Mouse (Mus musculus) left cerebral cortex, postnatal 25 days (tissue): ENCODE data around the gene Rpp38. TPM values are rescaled to one million over a fixed set of nuclear protein-coding genes. Genes with fewer than 3 reads are reported as not detected.

Experiments used
- DNase-seq, 2 experiments: peaks; one replicate each; pipeline ENCODE4 v3.0.0; 2022; ENCODE audit warnings: low spot score in 2 of 2, mixed read lengths in 1 of 2
- intact Hi-C: fragments of 180-260 bp; cut with DNase I; formaldehyde crosslinking; loops from one replicate; pipeline ENCODE4 v1.15.1; 2025
- total RNA-seq, 2 experiments: library from RNA; stranded (reverse); gene quantifications; 2 replicates each; pipeline ENCODE4 v1.2.3; 2021

The Rpp38 gene
- total RNA-seq, result 10 to 100 TPM; 10.3 to 11.0 TPM

DNA sequence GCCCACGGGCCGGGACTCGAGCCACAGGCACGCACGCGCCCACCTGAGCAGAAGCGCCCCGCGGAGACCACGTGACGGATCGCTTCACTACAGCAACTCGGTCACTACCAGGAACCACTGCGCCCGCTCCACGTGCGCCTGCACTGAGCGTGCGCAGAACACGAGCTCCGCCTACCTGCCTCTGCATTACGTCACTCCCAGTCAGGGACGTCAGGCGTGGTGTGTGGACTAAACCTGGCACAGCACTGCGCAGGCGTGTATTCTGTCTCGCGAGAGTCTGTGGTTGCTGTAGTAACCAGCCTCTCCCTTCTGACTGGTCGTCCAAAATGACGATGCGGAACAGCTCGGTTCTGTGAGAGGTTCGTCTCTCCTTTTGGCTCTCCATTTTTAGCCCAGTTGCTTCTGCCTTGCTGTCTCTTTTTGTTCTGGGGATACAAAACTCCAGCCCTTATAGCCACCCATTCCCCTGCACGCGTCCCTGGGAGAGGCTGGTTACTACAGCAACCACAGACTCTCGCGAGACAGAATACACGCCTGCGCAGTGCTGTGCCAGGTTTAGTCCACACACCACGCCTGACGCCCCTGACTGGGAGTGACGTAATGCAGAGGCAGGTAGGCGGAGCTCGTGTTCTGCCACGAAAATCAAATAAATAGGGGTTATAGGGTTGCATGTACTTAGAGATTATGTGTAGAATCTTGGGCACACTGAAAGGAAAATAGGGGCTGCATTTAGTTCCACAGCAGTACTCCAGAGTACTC is at the start of gene Rpp38:
Gene Rpp38 (minus strand): TSS at position 160 of the 759 bp plus-strand sequence.
- intact Hi-C loops, result loop anchor here (1.0 to 5.0 kb wide), 4 partner anchors 48 to 214 kb away; partner anchors contain the start of genes Nmt2 and Suv39h2
- peak; percentile 100 for DNase-seq

DNA sequence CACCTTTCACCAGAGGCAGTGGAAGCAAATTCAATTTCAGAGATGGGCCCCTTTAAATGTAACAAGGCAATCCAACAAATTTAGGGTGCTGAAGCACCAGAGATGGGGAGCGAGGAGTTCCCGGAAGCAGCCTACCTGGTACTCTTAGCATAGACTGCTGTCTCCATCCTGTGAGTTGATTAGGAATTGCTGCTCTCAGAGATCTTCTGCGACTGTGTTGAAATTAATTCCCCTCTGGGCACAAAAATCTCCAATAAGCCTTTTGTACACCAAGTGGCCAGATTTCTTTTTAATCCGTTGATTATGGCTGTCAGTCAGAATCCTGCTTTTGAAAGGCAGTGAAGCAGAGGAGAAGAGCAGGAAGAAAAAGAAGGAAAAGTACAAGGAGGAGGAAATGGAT is 32.7 kb upstream of the Rpp38 start:
- intact Hi-C loops, result no loop called here
- DNase-seq, result no peak

DNA sequence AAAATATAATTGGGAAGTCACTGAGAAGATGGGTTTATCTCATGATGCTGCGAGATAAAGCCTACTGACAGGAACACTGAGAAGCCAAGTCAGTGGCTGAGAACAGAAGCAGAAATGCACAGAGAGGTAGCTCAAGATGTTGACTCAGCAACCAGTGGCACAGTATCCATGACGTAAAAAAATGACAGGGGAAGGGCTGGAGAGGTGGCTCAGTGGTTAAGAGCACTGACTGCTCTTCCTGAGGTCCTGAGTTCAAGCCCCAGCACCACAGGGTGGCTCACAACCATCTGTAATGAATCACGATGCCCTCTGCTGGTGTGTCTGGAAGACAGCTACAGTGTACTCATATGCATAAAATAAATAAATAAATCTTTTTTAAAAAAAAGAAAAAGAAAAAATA is 28.6 kb upstream of the Rpp38 start:
- intact Hi-C loops, result no loop called here
- DNase-seq, result no peak

DNA sequence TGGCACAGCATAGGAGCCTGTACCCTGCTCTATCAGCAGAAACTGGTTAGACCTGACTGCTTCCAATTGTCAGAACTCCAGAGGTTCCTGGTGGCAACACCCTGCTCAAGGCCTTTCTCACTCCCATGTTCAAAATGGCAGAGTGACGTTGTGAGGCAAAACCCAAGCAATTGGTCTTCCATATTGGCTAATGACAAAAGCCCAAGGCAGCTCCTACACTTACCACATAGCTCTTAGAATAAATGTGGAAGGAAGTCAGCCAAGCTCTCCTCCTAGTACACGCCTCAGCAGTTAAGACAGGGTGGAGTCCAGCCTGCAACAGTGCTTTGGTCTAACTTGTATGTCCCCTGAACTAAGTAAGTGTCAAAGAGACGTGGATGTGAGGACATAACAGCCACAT is 25.4 kb upstream of the Rpp38 start:
- no peak for DNase-seq
- intact Hi-C loops, result loop anchor here (10.0 kb wide), 1 partner anchor 407 kb away; no protein-coding TSS in a partner anchor

DNA sequence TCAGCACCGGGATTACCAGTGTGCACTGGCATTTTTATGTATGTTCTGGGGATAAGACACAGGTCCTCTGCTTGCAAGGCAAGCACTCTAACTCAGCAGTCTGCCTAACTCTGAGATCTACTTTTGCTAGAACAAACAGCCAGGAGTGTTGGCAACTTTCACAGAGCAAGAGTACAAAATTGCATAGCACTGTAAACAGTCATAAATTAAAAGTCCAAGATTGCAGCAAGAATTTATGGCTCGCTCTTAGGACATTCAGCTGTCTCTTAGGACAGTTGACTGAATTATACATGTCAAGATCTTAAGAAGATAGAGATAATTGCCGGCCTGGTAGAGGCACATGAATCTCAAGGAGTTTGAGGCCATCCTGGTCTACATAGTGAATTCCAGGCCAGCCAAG is 23.9 kb upstream of the Rpp38 start:
- intact Hi-C loops, result loop anchor here (10.0 kb wide), 1 partner anchor 408 kb away; no protein-coding TSS in a partner anchor
- DNase-seq, result no peak

DNA sequence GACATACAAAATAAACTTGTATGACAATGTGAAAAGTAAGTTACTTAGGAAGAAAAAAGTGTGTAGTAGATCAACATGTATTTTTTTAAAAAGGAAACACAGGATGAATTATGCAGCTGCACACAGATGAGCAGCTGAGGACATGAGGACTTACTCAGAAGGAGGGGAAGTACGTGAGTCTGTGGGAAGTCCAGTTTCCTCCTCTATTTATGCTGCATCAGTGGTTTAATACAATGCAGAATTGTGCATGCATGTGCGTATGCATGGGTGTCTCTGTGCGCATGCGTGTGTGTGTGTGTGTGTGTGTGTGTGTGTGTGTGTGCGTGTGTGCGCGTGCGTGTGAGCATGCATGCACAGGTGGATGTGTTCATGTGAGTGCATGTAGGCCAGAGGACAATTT is 23.4 kb upstream of the Rpp38 start:
- DNase-seq, result no peak
- intact Hi-C loops, result loop anchor here (10.0 kb wide), 1 partner anchor 409 kb away; no protein-coding TSS in a partner anchor

DNA sequence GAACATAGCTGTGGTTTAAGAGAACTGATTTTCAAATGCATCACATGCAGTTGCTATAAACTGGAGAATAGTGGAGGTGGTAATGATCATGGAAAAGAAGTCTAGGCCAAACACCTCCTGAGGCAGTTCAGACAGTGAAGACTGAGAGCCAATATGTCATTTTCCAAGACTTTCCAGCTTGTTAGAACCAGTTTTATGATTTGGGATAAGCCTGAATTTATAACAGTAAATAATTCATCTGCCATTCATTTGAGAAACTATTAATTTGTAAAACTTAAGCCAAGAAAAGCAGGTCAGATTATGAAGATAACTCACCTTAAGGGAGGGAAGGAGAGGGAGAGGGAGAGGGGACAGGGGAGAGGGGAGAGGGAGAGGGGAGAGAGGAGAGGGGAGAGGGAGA is 20.7 kb upstream of the Rpp38 start:
- intact Hi-C loops, result loop anchor here (10.0 kb wide), 1 partner anchor 412 kb away; no protein-coding TSS in a partner anchor
- no peak for DNase-seq

DNA sequence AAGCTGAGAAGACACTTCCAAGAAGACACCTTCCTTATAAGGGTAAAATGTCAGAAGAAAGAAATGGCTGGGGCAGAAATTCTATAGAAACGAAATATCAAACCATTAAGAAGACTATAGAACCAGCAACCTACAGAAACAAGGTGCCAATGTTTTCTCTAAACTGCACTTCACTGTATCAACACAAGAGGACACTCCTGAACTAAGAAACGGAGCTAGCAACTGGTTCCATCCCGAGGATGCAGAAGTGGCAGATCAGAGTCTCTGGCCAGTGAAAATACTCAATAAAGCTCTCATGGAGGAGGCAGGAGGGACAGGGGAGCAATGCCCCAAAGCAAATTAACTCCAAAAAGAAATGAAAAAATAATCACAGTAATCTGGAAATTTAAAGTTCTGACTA is 16.5 kb upstream of the Rpp38 start:
- intact Hi-C loops, result loop anchor here (2.0 to 10.0 kb wide), 3 partner anchors 66 to 1516 kb away; no protein-coding TSS in a partner anchor
- peak; percentile 37 to 63 for DNase-seq

DNA sequence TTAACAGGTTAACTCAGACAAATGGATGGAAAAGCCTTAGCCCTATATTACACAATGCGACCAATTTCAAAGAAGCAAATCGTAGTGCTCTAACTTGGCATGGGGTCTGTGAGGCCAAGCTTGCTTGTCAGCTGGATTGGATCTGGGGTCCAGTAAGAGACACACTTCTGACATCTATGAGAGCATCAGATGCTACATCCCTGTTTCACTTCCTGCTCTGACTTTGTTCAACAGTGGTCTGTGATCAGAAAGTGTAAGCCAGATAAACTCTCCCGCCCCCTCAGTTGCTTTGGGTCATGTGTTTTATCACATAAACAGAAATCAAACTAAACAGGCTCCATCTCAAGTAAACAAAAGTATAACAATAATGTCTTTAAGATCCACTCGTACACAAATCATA is 16.0 kb upstream of the Rpp38 start:
- intact Hi-C loops, result loop anchor here (2.0 to 10.0 kb wide), 3 partner anchors 66 to 1516 kb away; no protein-coding TSS in a partner anchor
- DNase-seq, result no peak

DNA sequence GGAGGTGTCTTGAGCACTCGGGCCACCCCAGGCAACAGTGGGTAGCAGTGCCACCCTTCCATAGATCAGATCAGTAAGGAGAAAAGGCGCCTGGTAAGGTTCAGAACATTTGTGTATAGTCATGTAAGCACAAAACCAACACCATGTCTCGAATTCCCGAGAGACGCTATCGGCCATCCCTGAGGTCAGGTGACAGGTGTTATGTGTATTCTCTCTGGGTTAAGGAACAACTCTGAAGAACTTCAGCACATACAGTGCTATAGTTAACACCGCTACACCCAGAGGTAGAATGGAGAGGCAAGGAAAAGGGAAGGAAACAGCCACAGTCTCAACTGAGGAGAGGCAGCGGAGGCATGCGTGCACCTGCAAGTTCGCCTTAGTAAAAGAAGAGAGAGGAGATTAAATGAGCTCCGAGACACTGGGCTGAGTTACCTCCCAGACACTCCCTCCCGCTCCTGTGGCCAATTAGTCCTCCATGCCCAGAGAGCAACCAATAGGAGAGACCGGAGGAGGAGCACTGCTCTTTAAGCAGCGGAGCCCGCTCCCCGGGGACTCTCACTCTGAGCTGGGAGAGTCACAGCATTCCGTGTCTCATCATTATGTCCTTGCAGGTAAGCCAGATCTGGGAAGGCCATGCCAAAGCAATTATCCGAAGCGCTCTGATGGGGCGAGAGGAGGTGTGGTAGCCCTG is 3.3 kb upstream of the Rpp38 start, which contains the start of gene Acbd7:
Gene Acbd7 (plus strand): TSS at position 558 of the 691 bp plus-strand sequence.
- intact Hi-C loops, result no loop called here

DNA sequence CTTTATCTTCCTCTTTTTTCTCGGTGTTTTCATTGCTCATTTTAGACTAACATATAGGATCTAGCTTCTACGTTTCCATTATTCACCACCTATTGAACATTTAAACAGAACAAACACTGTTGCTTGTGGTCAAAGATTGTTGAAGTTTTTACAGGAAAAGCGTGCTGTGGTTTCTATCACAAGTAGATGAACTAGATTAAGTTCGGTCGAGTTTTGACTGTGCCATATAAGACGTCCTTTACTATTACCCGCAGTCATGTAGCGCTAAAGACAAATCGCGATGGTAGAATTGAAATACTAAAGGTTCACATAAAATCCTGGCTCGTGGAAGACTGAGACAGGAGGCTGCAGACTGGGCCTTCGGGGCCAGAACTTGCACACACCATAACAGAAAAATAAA is 1.3 kb upstream of the Rpp38 start:
- intact Hi-C loops, result loop anchor here (2.0 to 5.0 kb wide), 2 partner anchors 141 to 161 kb away; partner anchors contain the start of gene Suv39h2
- no peak for DNase-seq

More for the DNA sequence above, 3.3 kb upstream of the Rpp38 start, which contains the start of gene Acbd7:
- DNase-seq, result peak; percentile 51 to 82

DNA sequence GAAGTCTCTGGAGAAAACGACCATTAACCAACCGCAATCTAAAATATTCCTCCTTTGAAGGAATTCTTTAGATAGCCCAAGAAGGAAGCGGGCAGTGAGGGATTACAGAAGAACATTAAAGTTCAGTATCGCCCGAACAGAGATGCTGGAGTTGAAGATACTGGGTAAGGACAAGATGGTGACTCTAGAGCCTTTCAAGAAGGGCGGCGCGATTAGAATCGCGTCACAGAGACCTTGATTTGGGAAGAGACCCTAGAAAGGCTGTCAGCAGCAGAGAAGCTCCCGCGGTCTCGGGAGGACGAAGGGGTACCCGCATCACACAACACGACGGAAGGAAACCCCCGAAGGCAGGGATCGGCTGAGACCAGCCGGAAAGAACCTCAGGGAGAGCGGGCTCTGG is 387 bp downstream of the Rpp38 start:
- DNase-seq, result no peak
- intact Hi-C loops, result loop anchor here (1.0 to 5.0 kb wide), 4 partner anchors 48 to 214 kb away; partner anchors contain the start of genes Nmt2 and Suv39h2

DNA sequence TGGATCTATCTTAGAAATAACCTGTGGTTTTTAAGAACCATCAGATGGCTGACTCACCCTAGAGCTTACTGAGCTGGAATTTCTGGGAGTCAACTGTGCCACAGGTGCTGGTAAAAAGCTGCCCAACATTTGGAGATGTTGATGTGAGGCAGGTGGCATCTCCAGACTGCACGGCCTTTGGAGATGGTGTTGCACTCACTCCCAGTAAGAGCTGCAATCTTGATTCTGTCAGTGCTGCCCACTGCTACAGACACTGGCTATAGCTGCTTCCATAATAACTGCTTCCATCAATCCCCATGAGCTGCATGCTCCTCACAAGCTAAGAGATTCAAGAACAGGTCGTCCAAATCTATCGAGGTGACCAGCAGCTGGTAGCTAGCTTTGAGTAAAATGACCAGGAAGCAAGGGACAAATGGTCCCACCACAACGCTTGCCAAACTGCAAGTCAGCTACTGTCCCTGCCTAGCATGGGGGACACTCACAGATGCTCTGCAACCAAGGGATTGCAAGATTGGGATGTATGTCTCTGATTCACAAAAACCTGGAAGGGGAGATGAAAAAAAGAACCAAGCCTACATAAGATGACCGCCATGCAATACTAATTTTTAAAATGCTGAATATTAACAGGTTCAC is 1.3 kb downstream of the Rpp38 start:
- peak in 1 of 2 experiments; percentile 14 for DNase-seq
- intact Hi-C loops, result loop anchor here (5.0 kb wide), 1 partner anchor 159 kb away; no protein-coding TSS in a partner anchor

DNA sequence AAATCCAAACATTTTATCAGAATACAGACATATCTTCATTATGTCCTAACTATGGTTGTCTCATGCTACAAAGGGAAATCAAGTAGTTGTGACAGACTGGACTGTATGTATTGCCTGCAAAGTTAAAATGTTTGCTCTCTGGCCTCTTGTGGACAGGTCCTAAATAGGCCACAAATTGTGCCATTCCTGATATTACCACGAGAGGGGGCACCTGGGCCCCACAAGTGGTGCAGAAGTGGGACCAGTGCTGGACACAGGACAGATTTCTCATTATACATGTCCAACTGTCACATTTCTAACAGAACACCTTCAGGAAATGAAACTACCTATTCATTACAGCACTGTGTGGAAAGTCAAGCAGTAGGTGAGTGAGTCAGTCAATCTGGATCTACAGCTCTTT is 5.1 kb downstream of the Rpp38 start:
- intact Hi-C loops, result no loop called here
- peak in 1 of 2 experiments; percentile 24 for DNase-seq

DNA sequence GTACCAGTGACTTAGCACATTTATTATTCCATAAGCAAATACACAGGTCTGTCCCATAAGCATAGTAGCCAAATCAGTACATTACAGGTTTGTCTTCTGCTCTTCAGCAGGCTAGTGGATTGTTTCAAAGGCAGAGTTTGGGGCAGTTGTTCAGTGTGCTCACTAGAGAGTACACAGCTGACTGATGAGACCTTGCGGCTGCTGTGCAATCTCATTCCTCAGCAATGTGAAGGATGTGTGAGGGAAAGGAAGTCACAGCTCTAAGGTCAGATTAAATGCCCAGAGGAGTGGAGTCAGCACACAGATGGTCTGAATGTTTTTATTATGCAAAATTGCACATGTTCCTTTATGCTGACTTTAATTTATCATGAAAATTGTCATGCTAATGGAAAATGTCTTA is 5.9 kb downstream of the Rpp38 start:
- no peak for DNase-seq
- intact Hi-C loops, result no loop called here

DNA sequence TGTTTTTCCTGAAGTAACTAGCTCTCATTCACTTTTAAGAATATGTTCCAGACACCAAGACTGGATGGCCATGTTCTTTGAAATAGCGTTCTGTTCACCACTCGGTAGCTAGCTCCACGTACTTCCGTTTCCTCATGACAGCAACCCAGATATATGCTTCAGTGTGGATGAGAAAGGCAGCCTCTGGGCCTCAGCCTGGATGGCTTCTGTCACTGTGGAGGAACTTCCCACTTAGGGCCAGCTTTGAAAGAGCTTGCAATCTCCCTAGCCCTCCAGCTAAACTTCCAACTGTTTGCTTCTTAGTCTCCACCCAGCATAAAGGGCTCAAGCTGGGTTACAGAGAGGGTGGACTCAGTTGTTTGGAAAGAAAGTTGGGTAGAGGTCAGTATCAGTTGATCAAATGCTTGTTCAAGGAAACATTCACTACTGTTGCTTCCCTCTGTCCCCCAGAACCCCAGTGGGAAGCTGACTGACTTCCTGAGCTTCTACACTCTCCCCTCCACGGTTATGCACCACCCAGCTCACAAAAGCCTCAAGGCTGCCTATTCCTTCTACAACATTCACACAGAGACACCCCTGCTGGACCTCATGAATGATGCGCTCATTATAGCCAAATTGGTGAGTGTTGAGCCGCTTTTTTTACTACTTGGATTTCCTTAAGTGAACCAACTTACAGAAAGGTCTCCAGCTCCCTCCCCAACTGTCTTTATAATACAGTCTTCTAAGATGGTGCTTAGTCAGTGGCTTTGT is 7.9 kb downstream of the Rpp38 start:
- intact Hi-C loops, result no loop called here
- no peak for DNase-seq

DNA sequence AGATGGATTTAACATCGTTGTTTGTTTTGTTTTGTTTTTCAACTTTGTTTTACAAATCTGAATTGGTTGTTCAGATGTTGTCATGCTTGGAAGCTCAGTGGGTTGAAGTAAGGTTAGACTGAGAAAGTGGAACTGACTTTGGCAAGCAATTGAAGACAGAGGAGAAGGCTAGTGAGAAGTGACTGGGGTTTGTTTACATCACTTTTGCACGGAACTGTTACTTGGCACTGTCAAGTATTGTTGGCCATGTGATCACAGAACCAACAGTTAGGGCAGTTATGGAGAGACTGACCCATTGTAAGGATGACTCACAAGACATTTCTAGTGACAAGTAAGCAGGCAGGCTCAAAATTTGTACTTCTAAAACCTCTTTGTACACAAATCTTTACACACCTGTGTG is 9.3 kb downstream of the Rpp38 start:
- no peak for DNase-seq
- intact Hi-C loops, result no loop called here

DNA sequence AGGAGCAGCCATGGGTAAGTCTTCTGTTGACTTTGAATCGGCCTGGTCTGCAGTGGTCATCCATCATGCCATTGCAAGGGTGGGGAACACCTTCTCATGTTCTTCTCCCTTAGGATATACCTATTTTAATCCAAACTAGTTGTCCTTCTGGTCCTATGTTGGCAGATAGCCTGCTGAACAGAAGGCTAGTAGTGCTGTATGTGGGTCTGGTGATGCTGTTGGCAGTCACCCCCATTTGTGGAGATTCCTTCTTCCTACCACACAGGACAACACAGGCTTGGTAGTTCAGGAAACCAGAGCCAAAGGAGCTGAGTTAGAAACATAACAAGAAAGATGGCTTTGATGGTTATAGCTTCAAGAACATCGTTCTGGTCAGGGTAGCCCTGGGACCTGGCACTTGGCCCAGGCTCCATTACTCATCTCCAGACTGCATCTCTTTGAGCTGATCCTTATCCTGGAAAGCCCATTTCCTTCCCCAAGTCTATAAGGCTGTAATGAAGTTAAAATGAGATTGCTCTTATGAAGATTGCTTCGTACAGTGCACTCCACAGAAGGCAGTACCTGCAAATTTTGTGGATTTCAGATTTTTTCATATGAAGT is 26.9 kb downstream of the Rpp38 start:
- peak in 1 of 2 experiments; percentile 61 for DNase-seq
- intact Hi-C loops, result no loop called here

DNA sequence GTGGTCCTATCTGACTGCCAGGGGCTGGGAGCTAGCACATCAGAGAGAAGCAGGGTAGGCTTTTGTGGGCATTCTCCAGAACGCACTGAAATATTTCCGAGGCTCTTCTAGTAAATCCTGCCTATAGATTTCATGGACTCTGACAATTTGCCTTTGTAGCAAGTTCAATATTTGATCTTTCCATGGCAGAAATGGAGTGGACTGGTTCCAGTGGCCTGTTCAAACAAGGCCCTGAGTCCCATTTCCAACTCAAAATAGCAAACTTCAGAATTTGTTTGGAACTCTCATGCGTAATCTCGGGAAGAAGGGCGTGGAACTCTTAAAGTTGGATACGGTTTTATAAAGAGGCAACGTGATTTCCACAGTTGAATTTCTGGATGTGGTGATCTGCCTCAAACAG is 36.6 kb downstream of the Rpp38 start:
- intact Hi-C loops, result no loop called here
- DNase-seq, result no peak
